Mouse (Mus musculus): Measurements from ENCODE around the gene Ccser2. TPM values are rescaled to one million over a fixed set of nuclear protein-coding genes. Genes with fewer than 3 reads are reported as not detected.

The Ccser2 gene
- polyA plus RNA-seq, 1 experiment = 9.5 TPM

GRCm38 (mm10) chr14:36975019-36975418 lies 6.4 kb upstream of the Ccser2 start:
- Histone ChIP-seq H3ac (ENCODE audit: control insufficient read depth, insufficient read length) (no peak overlapping the region), H3K4me3 (no peak overlapping the region), H3K4me2 (ENCODE audit: low read depth) (no peak overlapping the region), H3K36me3 (ENCODE audit: control insufficient read depth, insufficient read depth) (no peaks in the 10 kb centered on the region), H3K79me2 (ENCODE audit: control insufficient read depth, insufficient read depth) (no peaks in the 10 kb centered on the region), H3K27me3 (ENCODE audit: control insufficient read depth, insufficient read depth, insufficient read length) (no peaks in the 10 kb centered on the region)
- TF ChIP-seq SRF (IDR thresholded peaks at IDR 0.05; ENCODE audit: control insufficient read depth, insufficient read length, low read depth) = no peak
- TF ChIP-seq POLR2AphosphoS2 (IDR thresholded peaks at IDR 0.05; ENCODE audit: insufficient read length, low read depth) = no peak
- no peak for TF ChIP-seq TCF12 (IDR thresholded peaks at IDR 0.05; ENCODE audit: insufficient read depth, poor library complexity, severe bottlenecking)
- no peak for TF ChIP-seq REST (IDR thresholded peaks at IDR 0.05; ENCODE audit: insufficient read depth, insufficient read length)
- TF ChIP-seq TCF3 (IDR thresholded peaks at IDR 0.05; ENCODE audit: insufficient read length, low read depth) = no peak
- no peak for TF ChIP-seq MAX (IDR thresholded peaks at IDR 0.05; ENCODE audit: low read depth)
- no peak for TF ChIP-seq CEBPB (IDR thresholded peaks at IDR 0.05; ENCODE audit: insufficient read depth, poor library complexity, severe bottlenecking)
- TF ChIP-seq MYOD1 (IDR thresholded peaks at IDR 0.05; ENCODE audit: control insufficient read depth in 1 of 3, insufficient read length in 2 of 3, low read depth in 2 of 3) = no peak
- TF ChIP-seq MYOG (IDR thresholded peaks at IDR 0.05; ENCODE audit: control insufficient read depth in 1 of 3, insufficient read depth in 1 of 3, insufficient read length in 2 of 3, low read depth in 2 of 3) = no peak
- no peak for TF ChIP-seq E2F4 (IDR thresholded peaks at IDR 0.05; ENCODE audit: insufficient read depth)
- no peak for TF ChIP-seq POLR2A (IDR thresholded peaks at IDR 0.05; ENCODE audit: insufficient read length, low read depth)
- TF ChIP-seq USF1 (IDR thresholded peaks at IDR 0.05; ENCODE audit: low read depth) = no peak

GRCm38 (mm10) chr14:36971211-36971610 lies 2.6 kb upstream of the Ccser2 start:
- TF ChIP-seq POLR2A (IDR thresholded peaks at IDR 0.05; ENCODE audit: insufficient read length, low read depth) (no peak), TCF12 (IDR thresholded peaks at IDR 0.05; ENCODE audit: insufficient read depth, poor library complexity, severe bottlenecking) (no peak), REST (IDR thresholded peaks at IDR 0.05; ENCODE audit: insufficient read depth, insufficient read length) (no peak), POLR2AphosphoS2 (IDR thresholded peaks at IDR 0.05; ENCODE audit: insufficient read length, low read depth) (no peak), E2F4 (IDR thresholded peaks at IDR 0.05; ENCODE audit: insufficient read depth) (no peak)
- Histone ChIP-seq H3K79me2 (ENCODE audit: control insufficient read depth, insufficient read depth) (peaks cover 20% of the 10 kb centered on the region), H3K4me3 (no peak overlapping the region), H3K4me2 (ENCODE audit: low read depth) (no peak overlapping the region), H3ac (ENCODE audit: control insufficient read depth, insufficient read length) (no peak overlapping the region), H3K36me3 (ENCODE audit: control insufficient read depth, insufficient read depth) (no peaks in the 10 kb centered on the region), H3K27me3 (ENCODE audit: control insufficient read depth, insufficient read depth, insufficient read length) (no peaks in the 10 kb centered on the region)

- H3ac ChIP-seq (ENCODE audit: control insufficient read depth, insufficient read length) = no peak overlapping the region
- H3K79me2 ChIP-seq (ENCODE audit: control insufficient read depth, insufficient read depth) = peaks cover 29% of the 10 kb centered on the region
- H3K4me3 ChIP-seq = no peak overlapping the region
- no peaks in the 10 kb centered on the region for H3K36me3 ChIP-seq (ENCODE audit: control insufficient read depth, insufficient read depth)
- no peak overlapping the region for H3K4me2 ChIP-seq (ENCODE audit: low read depth)
- no peak for TF ChIP-seq E2F4 (IDR thresholded peaks at IDR 0.05; ENCODE audit: insufficient read depth)
- no peak for TF ChIP-seq POLR2AphosphoS2 (IDR thresholded peaks at IDR 0.05; ENCODE audit: insufficient read length, low read depth)
- TF ChIP-seq SRF (IDR thresholded peaks at IDR 0.05; ENCODE audit: control insufficient read depth, insufficient read length, low read depth) = no peak
- no peak for TF ChIP-seq POLR2A (IDR thresholded peaks at IDR 0.05; ENCODE audit: insufficient read length, low read depth)
- TF ChIP-seq MAX (IDR thresholded peaks at IDR 0.05; ENCODE audit: low read depth) = no peak
- TF ChIP-seq TCF12 (IDR thresholded peaks at IDR 0.05; ENCODE audit: insufficient read depth, poor library complexity, severe bottlenecking) = no peak
- TF ChIP-seq REST (IDR thresholded peaks at IDR 0.05; ENCODE audit: insufficient read depth, insufficient read length) = no peak
- no peak for TF ChIP-seq CEBPB (IDR thresholded peaks at IDR 0.05; ENCODE audit: insufficient read depth, poor library complexity, severe bottlenecking)
- no peak for TF ChIP-seq MYOD1 (IDR thresholded peaks at IDR 0.05; ENCODE audit: control insufficient read depth in 1 of 3, insufficient read length in 2 of 3, low read depth in 2 of 3)
- TF ChIP-seq USF1 (IDR thresholded peaks at IDR 0.05; ENCODE audit: low read depth) = no peak
- TF ChIP-seq MYOG (IDR thresholded peaks at IDR 0.05; ENCODE audit: control insufficient read depth in 1 of 3, insufficient read depth in 1 of 3, insufficient read length in 2 of 3, low read depth in 2 of 3) = no peak
- no peak for TF ChIP-seq TCF3 (IDR thresholded peaks at IDR 0.05; ENCODE audit: insufficient read length, low read depth)
- H3K27me3 ChIP-seq (ENCODE audit: control insufficient read depth, insufficient read depth, insufficient read length) = no peaks in the 10 kb centered on the region
Observed at GRCm38 (mm10) chr14:36969861-36970420, 1.4 kb upstream of the Ccser2 start.

- no peak for TF ChIP-seq TCF3 (IDR thresholded peaks at IDR 0.05; ENCODE audit: insufficient read length, low read depth)
- no peak for TF ChIP-seq MYOD1 (IDR thresholded peaks at IDR 0.05; ENCODE audit: control insufficient read depth in 1 of 3, insufficient read length in 2 of 3, low read depth in 2 of 3)
- no peak for TF ChIP-seq MYOG (IDR thresholded peaks at IDR 0.05; ENCODE audit: control insufficient read depth in 1 of 3, insufficient read depth in 1 of 3, insufficient read length in 2 of 3, low read depth in 2 of 3)
- no peak for TF ChIP-seq TCF12 (IDR thresholded peaks at IDR 0.05; ENCODE audit: insufficient read depth, poor library complexity, severe bottlenecking)
- TF ChIP-seq MAX (IDR thresholded peaks at IDR 0.05; ENCODE audit: low read depth) = no peak
- TF ChIP-seq USF1 (IDR thresholded peaks at IDR 0.05; ENCODE audit: low read depth) = no peak
- TF ChIP-seq CEBPB (IDR thresholded peaks at IDR 0.05; ENCODE audit: insufficient read depth, poor library complexity, severe bottlenecking) = no peak
- no peak for TF ChIP-seq SRF (IDR thresholded peaks at IDR 0.05; ENCODE audit: control insufficient read depth, insufficient read length, low read depth)
- H3K27me3 ChIP-seq (ENCODE audit: control insufficient read depth, insufficient read depth, insufficient read length) = no peaks in the 10 kb centered on the region
- peaks cover 44% of the 10 kb centered on the region for H3K79me2 ChIP-seq (ENCODE audit: control insufficient read depth, insufficient read depth)
- H3K4me3 ChIP-seq = peak overlapping the region; percentile 33
- peak overlapping the region; percentile 21 for H3ac ChIP-seq (ENCODE audit: control insufficient read depth, insufficient read length)
- H3K36me3 ChIP-seq (ENCODE audit: control insufficient read depth, insufficient read depth) = no peaks in the 10 kb centered on the region
- peak overlapping the region; percentile 84 for H3K4me2 ChIP-seq (ENCODE audit: low read depth)
Observed at GRCm38 (mm10) chr14:36968076-36968627, 425 bp downstream of the Ccser2 start.
